Mouse (Mus musculus) G1E (cell line): ENCODE results near the gene Dab1.

Source experiments
- CTCF ChIP-seq: IDR thresholded peaks from 2 replicates; pipeline ENCODE4 v1.5.1; 2012; ENCODE audit warnings: low read depth, low read length, inconsistent platforms, mixed read lengths
- TAL1 ChIP-seq: conservative IDR thresholded peaks from 2 replicates; pipeline ENCODE4 v1.6.1; 2012; ENCODE audit warnings: low read depth, low read length, inconsistent platforms, mixed read lengths

- TF ChIP-seq CTCF: no peak
- TF ChIP-seq TAL1: no peak
Measured at GRCm38 (mm10) chr4:103922431-103922931, 303.3 kb downstream of the Dab1 start.
